Mouse (Mus musculus) liver, adult 2 months (tissue): Measurements from ENCODE around the gene Neb. TPM values are rescaled to one million over a fixed set of nuclear protein-coding genes. Genes with fewer than 3 reads are reported as not detected.
A peak's percentile ranks its signal among the peaks of the same experiment; 100 is the strongest.

Experiments used
- DNase-seq: peaks from one replicate; pipeline ENCODE4 v3.0.0-alpha.2; 2011; ENCODE audit warnings: low read depth, low spot score; ENCODE audit errors: extremely low read depth
- H3K27ac ChIP-seq: fragments of 200-500 bp; replicated peaks from 2 replicates; pipeline ENCODE4 v1.5.1; 2012; ENCODE audit warnings: low read depth, mild to moderate bottlenecking, control low read depth, inconsistent platforms, low read length; ENCODE audit not compliant: insufficient read depth
- H3K27me3 ChIP-seq: fragments of 200-500 bp; 2 replicates; pipeline ENCODE4 v1.6.1; 2012; ENCODE audit warnings: mild to moderate bottlenecking, moderate library complexity, low read length, inconsistent platforms; ENCODE audit not compliant: control insufficient read depth, insufficient read depth
- H3K36me3 ChIP-seq: fragments of 200-500 bp; 2 replicates; pipeline ENCODE4 v1.6.1; 2012; ENCODE audit warnings: low read length, inconsistent platforms; ENCODE audit not compliant: control insufficient read depth, insufficient read depth
- H3K4me1 ChIP-seq: fragments of 200-500 bp; 2 replicates; pipeline ENCODE4 v1.6.1; 2011; ENCODE audit warnings: low read length; ENCODE audit not compliant: control insufficient read depth, insufficient read depth
- H3K4me3 ChIP-seq: fragments of 200-500 bp; 2 replicates; pipeline ENCODE4 v1.5.1; 2011; ENCODE audit warnings: low read depth, mild to moderate bottlenecking, control low read depth, low read length, moderate library complexity; ENCODE audit not compliant: insufficient read depth
- H3K79me2 ChIP-seq: fragments of 200-500 bp; 2 replicates; pipeline ENCODE4 v1.6.1; 2012; ENCODE audit warnings: inconsistent platforms, mild to moderate bottlenecking, low read length, moderate library complexity; ENCODE audit not compliant: control insufficient read depth, insufficient read depth
- H3K9ac ChIP-seq: fragments of 200-500 bp; 2 replicates; pipeline ENCODE4 v1.6.1; 2012; ENCODE audit warnings: low read depth, mild to moderate bottlenecking, control low read depth, inconsistent platforms, low read length
- CTCF ChIP-seq: fragments of 200-500 bp; IDR thresholded peaks from 2 replicates; pipeline ENCODE4 v1.5.1; 2011; ENCODE audit warnings: low read depth, low read length, control low read depth
- POLR2A ChIP-seq: fragments of 200-500 bp; IDR thresholded peaks from 2 replicates; pipeline ENCODE4 v1.6.1; 2011; ENCODE audit warnings: low read length, control low read depth; ENCODE audit not compliant: insufficient read depth; ENCODE audit errors: extremely low read depth
- WGBS: fragments of 180-500 bp; shearing (Covaris S2); methylation state at CpG from one replicate; pipeline ENCODE4 v1.1.7; 2018; 5-methylcytosine and 5-hydroxymethylcytosine counted together
- polyA plus RNA-seq: library from polyadenylated mRNA; depleted of rRNA; stranded (reverse); fragments of >200 nt; gene quantifications from 2 replicates; pipeline ENCODE4 v1.2.3, GENCODE M21; 2012
- total RNA-seq: library from RNA; depleted of rRNA; stranded (reverse); fragments of >200 nt; gene quantifications from 2 replicates; pipeline ENCODE4 v1.2.3, GENCODE M21; 2014

Gene Neb
- total and polyA plus RNA-seq, 2 experiments = 5.6 to 22.7 TPM

GRCm38 (mm10) chr2:52412524-52413037, 34.3 kb upstream of the Neb start:
- TF ChIP-seq CTCF (no peak), POLR2A (no peak)
- Histone ChIP-seq H3K4me3 (no peak overlapping the region), H3K4me1 (0 out of 2 replicates have a peak, but pooled peaks cover 2% of the 10 kb centered on the region), H3K79me2 (peaks cover 9% of the 10 kb centered on the region), H3K27me3 (no peaks in the 10 kb centered on the region), H3K9ac (no peak overlapping the region), H3K27ac (no peak overlapping the region), H3K36me3 (peaks cover 44% of the 10 kb centered on the region)
- DNase-seq = no peak
- WGBS = 97% methylated on average over 5 of the region's 5 CpGs

GRCm38 (mm10) chr2:52406480-52406879, 28.2 kb upstream of the Neb start:
- H3K27me3 ChIP-seq = no peaks in the 10 kb centered on the region
- H3K9ac ChIP-seq = no peak overlapping the region
- H3K36me3 ChIP-seq = peaks cover 64% of the 10 kb centered on the region
- 47% methylated on average over 1 of the region's 1 CpGs for WGBS
- no peaks in the 10 kb centered on the region for H3K79me2 ChIP-seq
- H3K4me1 ChIP-seq = no peaks in the 10 kb centered on the region; the same call in 1 of the 2 replicates
- H3K27ac ChIP-seq = no peak overlapping the region
- no peak overlapping the region for H3K4me3 ChIP-seq
- TF ChIP-seq CTCF (peak; percentile 58), POLR2A (no peak)
- peak; percentile 47 for DNase-seq

GRCm38 (mm10) chr2:52405238-52405637, 27.0 kb upstream of the Neb start:
- no peak overlapping the region for H3K27ac ChIP-seq
- TF ChIP-seq POLR2A (no peak), CTCF (no peak)

GRCm38 (mm10) chr2:52394529-52394928, 16.3 kb upstream of the Neb start:
- H3K4me1 ChIP-seq = no peaks in the 10 kb centered on the region
- TF ChIP-seq POLR2A = no peak
- TF ChIP-seq CTCF = no peak
- 81% methylated on average over 5 of the region's 5 CpGs for WGBS
- DNase-seq = no peak
- no peak overlapping the region for H3K4me3 ChIP-seq
- H3K27ac ChIP-seq = no peak overlapping the region
- no peaks in the 10 kb centered on the region for H3K79me2 ChIP-seq
- H3K27me3 ChIP-seq = no peaks in the 10 kb centered on the region
- H3K9ac ChIP-seq = no peak overlapping the region
- peaks cover 6% of the 10 kb centered on the region for H3K36me3 ChIP-seq

More at GRCm38 (mm10) chr2:52405238-52405637, 27.0 kb upstream of the Neb start:
- Histone ChIP-seq H3K4me3 (no peak overlapping the region), H3K27me3 (no peaks in the 10 kb centered on the region), H3K4me1 (no peaks in the 10 kb centered on the region; the same call in 1 of the 2 replicates), H3K79me2 (no peaks in the 10 kb centered on the region), H3K9ac (no peak overlapping the region), H3K36me3 (peaks cover 60% of the 10 kb centered on the region)
- 98% methylated on average over 5 of the region's 5 CpGs for WGBS
- no peak for DNase-seq

- Histone ChIP-seq H3K4me1 (no peaks in the 10 kb centered on the region), H3K79me2 (no peaks in the 10 kb centered on the region), H3K27ac (no peak overlapping the region), H3K27me3 (no peaks in the 10 kb centered on the region), H3K36me3 (no peaks in the 10 kb centered on the region), H3K9ac (no peak overlapping the region), H3K4me3 (no peak overlapping the region)
- DNase-seq = peak; percentile 35
- WGBS = 86% methylated on average over 2 of the region's 2 CpGs
- TF ChIP-seq CTCF (no peak), POLR2A (no peak)
Observed at GRCm38 (mm10) chr2:52390415-52390975, 12.2 kb upstream of the Neb start.

- H3K4me1 ChIP-seq = no peaks in the 10 kb centered on the region
- no peak overlapping the region for H3K9ac ChIP-seq
- no peak overlapping the region for H3K4me3 ChIP-seq
- no peaks in the 10 kb centered on the region for H3K27me3 ChIP-seq
- no peaks in the 10 kb centered on the region for H3K36me3 ChIP-seq
- WGBS = 88% methylated on average over 3 of the region's 3 CpGs
- H3K79me2 ChIP-seq = no peaks in the 10 kb centered on the region
- H3K27ac ChIP-seq = no peak overlapping the region
- DNase-seq = no peak
- TF ChIP-seq POLR2A (no peak), CTCF (no peak)
Observed at GRCm38 (mm10) chr2:52389975-52390374, 11.7 kb upstream of the Neb start.
